Mouse (Mus musculus) testis, adult 2 months (tissue): Measurements from ENCODE around the gene Btg2.

ENCODE experiments used
- CTCF ChIP-seq: fragments of 200-500 bp; IDR thresholded peaks from 2 replicates; pipeline ENCODE4 v1.5.1; 2012; ENCODE audit warnings: low read depth, mild to moderate bottlenecking, inconsistent platforms, low read length, moderate library complexity; ENCODE audit not compliant: control insufficient read depth, insufficient read depth, insufficient replicate concordance
- POLR2A ChIP-seq: fragments of 200-500 bp; IDR thresholded peaks from 2 replicates; pipeline ENCODE4 v1.6.1; 2012; ENCODE audit warnings: low read depth, mild to moderate bottlenecking, inconsistent platforms, low read length, moderate library complexity; ENCODE audit not compliant: control insufficient read depth

DNA sequence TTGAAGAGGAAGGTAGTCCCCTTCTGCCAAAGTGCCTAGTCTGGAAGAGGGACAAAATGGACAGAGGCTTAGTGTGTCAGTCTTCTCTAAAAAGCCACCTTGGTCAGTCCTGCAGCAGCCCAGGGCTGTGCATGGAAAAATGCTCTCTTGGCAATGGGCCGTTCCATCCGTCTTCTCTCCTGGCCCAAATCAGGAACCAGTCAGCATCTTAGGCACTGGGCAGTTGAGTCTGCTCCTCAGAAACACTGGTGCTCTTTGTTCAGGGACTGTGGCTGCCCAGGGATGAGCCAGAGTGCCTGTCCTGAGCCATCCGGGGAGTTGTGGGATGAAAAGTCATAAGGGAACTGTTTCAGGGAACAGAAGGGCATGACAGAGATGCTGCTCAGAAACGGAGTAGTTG lies 40.6 kb downstream of the Btg2 start:
- TF ChIP-seq CTCF (no peak), POLR2A (no peak)
